Mouse (Mus musculus) olfactory bulb, adult 2 months (tissue): ENCODE results near the gene Mapk8ip1. TPM values are rescaled to one million over a fixed set of nuclear protein-coding genes. Genes with fewer than 3 reads are reported as not detected.

ENCODE experiments used
- H3K27ac ChIP-seq: fragments of 200-500 bp; 2 replicates; pipeline ENCODE4 v1.5.1; 2012; ENCODE audit warnings: low read depth, low read length; ENCODE audit not compliant: insufficient read depth
- H3K4me1 ChIP-seq: fragments of 200-500 bp; 2 replicates; pipeline ENCODE4 v1.6.1; 2012; ENCODE audit warnings: low read length; ENCODE audit not compliant: control insufficient read depth, insufficient read depth
- H3K4me3 ChIP-seq: fragments of 200-500 bp; 2 replicates; pipeline ENCODE4 v1.5.1; 2012; ENCODE audit warnings: mild to moderate bottlenecking, low read depth, low read length, moderate library complexity; ENCODE audit not compliant: insufficient read depth
- CTCF ChIP-seq: fragments of 200-500 bp; IDR thresholded peaks from 2 replicates; pipeline ENCODE4 v1.5.1; 2012; ENCODE audit warnings: low read depth, mild to moderate bottlenecking, low read length, moderate library complexity; ENCODE audit not compliant: insufficient read depth
- POLR2A ChIP-seq: fragments of 200-500 bp; IDR thresholded peaks from 2 replicates; pipeline ENCODE4 v1.6.1; 2012; ENCODE audit warnings: mild to moderate bottlenecking, low read depth, low read length, moderate library complexity; ENCODE audit not compliant: insufficient read depth
- WGBS: fragments of 180-500 bp; shearing (Covaris S2); methylation state at CpG from one replicate; pipeline ENCODE4 v1.1.7; 2018; 5-methylcytosine and 5-hydroxymethylcytosine counted together
- polyA plus RNA-seq: library from polyadenylated mRNA; stranded (reverse); fragments of >200 nt; gene quantifications from 2 replicates; pipeline ENCODE4 v1.2.4, GENCODE M21; 2012; ENCODE audit warnings: low replicate concordance; ENCODE audit not compliant: missing spikeins, insufficient read depth, insufficient read length

Mapk8ip1 gene
- polyA plus RNA-seq, 1 experiment: not detected

GRCm38 (mm10) chr2:92360893-92361292 is 40.2 kb downstream of the Mapk8ip1 start:
- H3K27ac ChIP-seq: no peak overlapping the region
- 29% methylated on average over 12 of the region's 12 CpGs for WGBS
- TF ChIP-seq POLR2A: no peak
- no peak for TF ChIP-seq CTCF
- H3K4me1 ChIP-seq: peaks cover 4% of the 10 kb centered on the region; the same call in 1 of the 2 replicates
- no peak overlapping the region for H3K4me3 ChIP-seq

- no peak overlapping the region for H3K4me3 ChIP-seq
- TF ChIP-seq CTCF (no peak), POLR2A (no peak)
- no peak overlapping the region for H3K27ac ChIP-seq
- H3K4me1 ChIP-seq: peaks cover 4% of the 10 kb centered on the region; the same call in 1 of the 2 replicates
- 54% methylated on average over 25 of the region's 25 CpGs for WGBS
Measured at GRCm38 (mm10) chr2:92360186-92360823, 40.8 kb downstream of the Mapk8ip1 start.

- Histone ChIP-seq H3K4me3 (no peak overlapping the region), H3K4me1 (peaks cover 4% of the 10 kb centered on the region; the same call in 1 of the 2 replicates), H3K27ac (no peak overlapping the region)
- TF ChIP-seq CTCF: no peak
- TF ChIP-seq POLR2A: no peak
- 78% methylated on average over 2 of the region's 2 CpGs for WGBS
Measured at GRCm38 (mm10) chr2:92359301-92359700, 41.8 kb downstream of the Mapk8ip1 start.

GRCm38 (mm10) chr2:92354224-92354623 is 46.8 kb downstream of the Mapk8ip1 start:
- Histone ChIP-seq H3K4me1 (no peaks in the 10 kb centered on the region), H3K4me3 (no peak overlapping the region), H3K27ac (no peak overlapping the region)
- 74% methylated on average over 6 of the region's 6 CpGs for WGBS
- TF ChIP-seq CTCF (no peak), POLR2A (no peak)

- 44% methylated on average over 5 of the region's 5 CpGs for WGBS
- no peaks in the 10 kb centered on the region for H3K4me1 ChIP-seq
- no peak overlapping the region for H3K4me3 ChIP-seq
- no peak for TF ChIP-seq POLR2A
- no peak overlapping the region for H3K27ac ChIP-seq
Measured at GRCm38 (mm10) chr2:92353402-92353801, 47.7 kb downstream of the Mapk8ip1 start.

GRCm38 (mm10) chr2:92350686-92351085 is 50.4 kb downstream of the Mapk8ip1 start:
- Histone ChIP-seq H3K27ac (no peak overlapping the region), H3K4me1 (no peaks in the 10 kb centered on the region), H3K4me3 (no peak overlapping the region)
- WGBS: 86% methylated on average over 5 of the region's 5 CpGs
- TF ChIP-seq CTCF: no peak
- no peak for TF ChIP-seq POLR2A

- H3K4me1 ChIP-seq: no peaks in the 10 kb centered on the region
- H3K27ac ChIP-seq: no peak overlapping the region
- no peak overlapping the region for H3K4me3 ChIP-seq
- TF ChIP-seq POLR2A (no peak), CTCF (no peak)
- WGBS: 53% methylated on average over 6 of the region's 6 CpGs
Measured at GRCm38 (mm10) chr2:92349589-92350425, 51.3 kb downstream of the Mapk8ip1 start.

- no peak overlapping the region for H3K4me3 ChIP-seq
- no peak for TF ChIP-seq POLR2A
- no peak for TF ChIP-seq CTCF
- no peak overlapping the region for H3K27ac ChIP-seq
- no peaks in the 10 kb centered on the region for H3K4me1 ChIP-seq
- WGBS: 94% methylated on average over 2 of the region's 2 CpGs
Measured at GRCm38 (mm10) chr2:92347191-92347590, 53.9 kb downstream of the Mapk8ip1 start.

GRCm38 (mm10) chr2:92342418-92342817 is 58.6 kb downstream of the Mapk8ip1 start:
- TF ChIP-seq CTCF (no peak), POLR2A (no peak)
- Histone ChIP-seq H3K4me1 (no peaks in the 10 kb centered on the region), H3K4me3 (no peak overlapping the region), H3K27ac (no peak overlapping the region)

Other genes starting within 250 kb of the Mapk8ip1 start
- gene Pex16, start 26.6 kb downstream of the Mapk8ip1 start, polyA plus RNA-seq: not detected in 2 replicates
- not detected in 2 replicates for gene Large2, start 26.4 kb downstream of the Mapk8ip1 start, polyA plus RNA-seq
- not detected in 2 replicates for gene 1700029I15Rik, start 18.7 kb downstream of the Mapk8ip1 start, polyA plus RNA-seq
- not detected in 2 replicates for gene Cry2, start 32.8 kb upstream of the Mapk8ip1 start, polyA plus RNA-seq
- gene Slc35c1, start 59.3 kb upstream of the Mapk8ip1 start, polyA plus RNA-seq: not detected in 2 replicates
- gene Chst1, start 198.4 kb upstream of the Mapk8ip1 start, polyA plus RNA-seq: not detected in 2 replicates